Mouse (Mus musculus): ENCODE measurements around the gene Ppp1r9b. TPM values are rescaled to one million over a fixed set of nuclear protein-coding genes. Genes with fewer than 3 reads are reported as not detected.

Ppp1r9b gene
- polyA plus RNA-seq, 1 experiment from 2014 or later: 14.4 TPM

GRCm38 (mm10) chr11:94991641-94992479 is 1.0 kb downstream of the Ppp1r9b start:
- DNase-seq (ENCODE audit: low spot score) (peak; percentile 60), ATAC-seq (ENCODE audit: insufficient number of reproducible peaks, low FRiP score, low TSS enrichment, low read depth) (no peak)
- WGBS: under 1% methylated on average over 97 of the region's 99 CpGs
- peak overlapping the region; percentile 89 for H3K27ac ChIP-seq (replicated peaks; ENCODE audit: low read depth, low read length)
- peaks cover 10% of the 10 kb centered on the region for H3K36me3 ChIP-seq (ENCODE audit: control insufficient read depth, insufficient read depth, low read length)
- H3K4me3 ChIP-seq (ENCODE audit: low read depth, low read length): peak overlapping the region; percentile 95
- peaks cover 55% of the 10 kb centered on the region for H3K4me1 ChIP-seq (ENCODE audit: control insufficient read depth, insufficient read depth, low read length)
- H3K27me3 ChIP-seq (ENCODE audit: control insufficient read depth, insufficient read depth, low read length): no peaks in the 10 kb centered on the region
- peak overlapping the region; percentile 93 for H3K9ac ChIP-seq (ENCODE audit: low read length)
- H3K9me3 ChIP-seq (ENCODE audit: control insufficient read depth, low read length): no peaks in the 10 kb centered on the region
- H3K4me2 ChIP-seq (ENCODE audit: low read depth, severe bottlenecking): peak overlapping the region; percentile 96

GRCm38 (mm10) chr11:94992480-94992753 is 1.6 kb downstream of the Ppp1r9b start:
- Histone ChIP-seq H3K9me3 (ENCODE audit: control insufficient read depth, low read length) (no peaks in the 10 kb centered on the region), H3K4me2 (ENCODE audit: low read depth, severe bottlenecking) (peak overlapping the region; percentile 96), H3K4me3 (ENCODE audit: low read depth, low read length) (peak overlapping the region; percentile 95), H3K27ac (replicated peaks; ENCODE audit: low read depth, low read length) (no peak overlapping the region; the same call in 1 of the 2 replicates), H3K4me1 (ENCODE audit: control insufficient read depth, insufficient read depth, low read length) (peaks cover 55% of the 10 kb centered on the region), H3K27me3 (ENCODE audit: control insufficient read depth, insufficient read depth, low read length) (no peaks in the 10 kb centered on the region), H3K9ac (ENCODE audit: low read length) (peak overlapping the region; percentile 93), H3K36me3 (ENCODE audit: control insufficient read depth, insufficient read depth, low read length) (peaks cover 14% of the 10 kb centered on the region)
- under 1% methylated on average over 20 of the region's 20 CpGs for WGBS
- ATAC-seq (ENCODE audit: insufficient number of reproducible peaks, low FRiP score, low TSS enrichment, low read depth) (no peak), DNase-seq (ENCODE audit: low spot score) (peak; percentile 29)

GRCm38 (mm10) chr11:94992754-94993606 is 2.1 kb downstream of the Ppp1r9b start:
- H3K4me1 ChIP-seq (ENCODE audit: control insufficient read depth, insufficient read depth, low read length): peaks cover 55% of the 10 kb centered on the region
- no peak for ATAC-seq (ENCODE audit: insufficient number of reproducible peaks, low FRiP score, low TSS enrichment, low read depth)
- DNase-seq (ENCODE audit: low spot score): peak; percentile 58
- no peaks in the 10 kb centered on the region for H3K27me3 ChIP-seq (ENCODE audit: control insufficient read depth, insufficient read depth, low read length)
- peak overlapping the region; percentile 96 for H3K4me2 ChIP-seq (ENCODE audit: low read depth, severe bottlenecking)
- 2% methylated on average over 22 of the region's 22 CpGs for WGBS
- no peak overlapping the region for H3K27ac ChIP-seq (replicated peaks; ENCODE audit: low read depth, low read length)
- H3K36me3 ChIP-seq (ENCODE audit: control insufficient read depth, insufficient read depth, low read length): peaks cover 15% of the 10 kb centered on the region
- H3K9ac ChIP-seq (ENCODE audit: low read length): peak overlapping the region; percentile 93
- H3K9me3 ChIP-seq (ENCODE audit: control insufficient read depth, low read length): no peaks in the 10 kb centered on the region
- H3K4me3 ChIP-seq (ENCODE audit: low read depth, low read length): peak overlapping the region; percentile 95

GRCm38 (mm10) chr11:94994208-94994814 is 3.5 kb downstream of the Ppp1r9b start:
- WGBS: 60% methylated on average over 10 of the region's 10 CpGs
- H3K4me1 ChIP-seq (ENCODE audit: control insufficient read depth, insufficient read depth, low read length): peaks cover 44% of the 10 kb centered on the region
- DNase-seq (ENCODE audit: low spot score) (no peak), ATAC-seq (ENCODE audit: insufficient number of reproducible peaks, low FRiP score, low TSS enrichment, low read depth) (no peak)
- H3K9ac ChIP-seq (ENCODE audit: low read length): peak overlapping the region; percentile 23
- H3K27me3 ChIP-seq (ENCODE audit: control insufficient read depth, insufficient read depth, low read length): no peaks in the 10 kb centered on the region
- peak overlapping the region; percentile 96 for H3K4me2 ChIP-seq (ENCODE audit: low read depth, severe bottlenecking)
- H3K9me3 ChIP-seq (ENCODE audit: control insufficient read depth, low read length): no peaks in the 10 kb centered on the region
- H3K36me3 ChIP-seq (ENCODE audit: control insufficient read depth, insufficient read depth, low read length): peaks cover 19% of the 10 kb centered on the region
- H3K27ac ChIP-seq (replicated peaks; ENCODE audit: low read depth, low read length): peak overlapping the region; percentile 30; the same call in 1 of the 2 replicates
- H3K4me3 ChIP-seq (ENCODE audit: low read depth, low read length): peak overlapping the region; percentile 95; the same call in 1 of the 2 replicates

- Histone ChIP-seq H3K9me3 (ENCODE audit: control insufficient read depth, low read length) (no peaks in the 10 kb centered on the region), H3K27ac (replicated peaks; ENCODE audit: low read depth, low read length) (no peak overlapping the region), H3K4me3 (ENCODE audit: low read depth, low read length) (0 out of 2 replicates have a peak overlapping the region, but pooled peaks have one; percentile 95), H3K4me2 (ENCODE audit: low read depth, severe bottlenecking) (peak overlapping the region; percentile 96), H3K27me3 (ENCODE audit: control insufficient read depth, insufficient read depth, low read length) (no peaks in the 10 kb centered on the region), H3K4me1 (ENCODE audit: control insufficient read depth, insufficient read depth, low read length) (peaks cover 40% of the 10 kb centered on the region), H3K9ac (ENCODE audit: low read length) (no peak overlapping the region), H3K36me3 (ENCODE audit: control insufficient read depth, insufficient read depth, low read length) (peaks cover 23% of the 10 kb centered on the region)
- DNase-seq (ENCODE audit: low spot score): no peak
- 88% methylated on average over 11 of the region's 11 CpGs for WGBS
- ATAC-seq (ENCODE audit: insufficient number of reproducible peaks, low FRiP score, low TSS enrichment, low read depth): no peak
Observed at GRCm38 (mm10) chr11:94994947-94995772, 4.3 kb downstream of the Ppp1r9b start.

- no peak for DNase-seq (ENCODE audit: low spot score)
- H3K9ac ChIP-seq (ENCODE audit: low read length): no peak overlapping the region
- peaks cover 30% of the 10 kb centered on the region for H3K36me3 ChIP-seq (ENCODE audit: control insufficient read depth, insufficient read depth, low read length)
- no peak for ATAC-seq (ENCODE audit: insufficient number of reproducible peaks, low FRiP score, low TSS enrichment, low read depth)
- H3K4me3 ChIP-seq (ENCODE audit: low read depth, low read length): no peak overlapping the region
- H3K4me1 ChIP-seq (ENCODE audit: control insufficient read depth, insufficient read depth, low read length): peaks cover 43% of the 10 kb centered on the region
- H3K4me2 ChIP-seq (ENCODE audit: low read depth, severe bottlenecking): no peak overlapping the region
- H3K27me3 ChIP-seq (ENCODE audit: control insufficient read depth, insufficient read depth, low read length): no peaks in the 10 kb centered on the region
- H3K9me3 ChIP-seq (ENCODE audit: control insufficient read depth, low read length): no peaks in the 10 kb centered on the region
- 88% methylated on average over 8 of the region's 8 CpGs for WGBS
- H3K27ac ChIP-seq (replicated peaks; ENCODE audit: low read depth, low read length): no peak overlapping the region
Observed at GRCm38 (mm10) chr11:94996101-94996500, 5.3 kb downstream of the Ppp1r9b start.

GRCm38 (mm10) chr11:94996984-94997383 is 6.1 kb downstream of the Ppp1r9b start:
- ATAC-seq (ENCODE audit: insufficient number of reproducible peaks, low FRiP score, low TSS enrichment, low read depth) (no peak), DNase-seq (ENCODE audit: low spot score) (no peak)
- Histone ChIP-seq H3K9me3 (ENCODE audit: control insufficient read depth, low read length) (no peaks in the 10 kb centered on the region), H3K4me3 (ENCODE audit: low read depth, low read length) (no peak overlapping the region), H3K9ac (ENCODE audit: low read length) (no peak overlapping the region), H3K4me2 (ENCODE audit: low read depth, severe bottlenecking) (no peak overlapping the region), H3K36me3 (ENCODE audit: control insufficient read depth, insufficient read depth, low read length) (peaks cover 36% of the 10 kb centered on the region), H3K27me3 (ENCODE audit: control insufficient read depth, insufficient read depth, low read length) (no peaks in the 10 kb centered on the region), H3K4me1 (ENCODE audit: control insufficient read depth, insufficient read depth, low read length) (peaks cover 43% of the 10 kb centered on the region), H3K27ac (replicated peaks; ENCODE audit: low read depth, low read length) (no peak overlapping the region)
- 93% methylated on average over 6 of the region's 6 CpGs for WGBS
